Mouse (Mus musculus): ENCODE results near the gene Lcn9. TPM values are rescaled to one million over a fixed set of nuclear protein-coding genes. Genes with fewer than 3 reads are reported as not detected.

The Lcn9 gene
- polyA plus RNA-seq (2012; rRNA removed): not detected in 2 replicates

GRCm38 (mm10) chr2:25822806-25823205 is at the start of gene Lcn9:
Gene Lcn9, plus strand, starts transcription at chr2:25823153.

GRCm38 (mm10) chr2:25776717-25777116 is 46.2 kb upstream of the Lcn9 start, which contains the start of gene Lcn11:
Gene Lcn11, plus strand, starts transcription at chr2:25777017.

GRCm38 (mm10) chr2:25781957-25782356 is 41.0 kb upstream of the Lcn9 start, which contains the start of gene Gm13539:
Gene Gm13539, plus strand, starts transcription at chr2:25782257.

GRCm38 (mm10) chr2:25815748-25816147 is 7.2 kb upstream of the Lcn9 start, which contains the start of gene Glt6d1:
Gene Glt6d1, minus strand, starts transcription at chr2:25815848.

GRCm38 (mm10) chr2:25847226-25847625 is 24.3 kb downstream of the Lcn9 start, which contains the start of gene Sohlh1:
Gene Sohlh1, minus strand, starts transcription at chr2:25847248.

GRCm38 (mm10) chr2:25863337-25864131 is 40.6 kb downstream of the Lcn9 start, which contains the start of gene Kcnt1:
Gene Kcnt1, plus strand, starts transcription at chr2:25863734.

Other genes starting within 250 kb of the Lcn9 start
- 20.7 and 30.4 TPM in 2 replicates for gene Mamdc4, start 248.3 kb upstream of the Lcn9 start, polyA plus RNA-seq (2012; rRNA removed)
- gene Phpt1, start 247.9 kb upstream of the Lcn9 start, polyA plus RNA-seq (2012; rRNA removed): 73.9 and 105 TPM in 2 replicates
- gene Ajm1, start 241.4 kb upstream of the Lcn9 start, polyA plus RNA-seq (2012; rRNA removed): 8.4 and 10.4 TPM in 2 replicates
- 123 and 169 TPM in 2 replicates for gene Rabl6, start 214.6 kb upstream of the Lcn9 start, polyA plus RNA-seq (2012; rRNA removed)
- not detected in 2 replicates for gene Ccdc183, start 205.5 kb upstream of the Lcn9 start, polyA plus RNA-seq (2012; rRNA removed)
- gene Tmem141, start 201.1 kb upstream of the Lcn9 start, polyA plus RNA-seq (2012; rRNA removed): 22.5 and 36.2 TPM in 2 replicates
- gene Fcna, start 195.1 kb upstream of the Lcn9 start, polyA plus RNA-seq (2012; rRNA removed): 1.2 and 1.8 TPM in 2 replicates
- not detected in 2 replicates for gene Lcn8, start 170.0 kb upstream of the Lcn9 start, polyA plus RNA-seq (2012; rRNA removed)
- not detected in 2 replicates for gene Lcn5, start 165.2 kb upstream of the Lcn9 start, polyA plus RNA-seq (2012; rRNA removed)
- gene Lcn6, start 146.4 kb upstream of the Lcn9 start, polyA plus RNA-seq (2012; rRNA removed): not detected in 2 replicates
- not detected in 2 replicates for gene Lcn10, start 140.4 kb upstream of the Lcn9 start, polyA plus RNA-seq (2012; rRNA removed)
- gene Obp2a, start 123.1 kb upstream of the Lcn9 start, polyA plus RNA-seq (2012; rRNA removed): not detected in 2 replicates
- gene Bmyc, start 116.4 kb upstream of the Lcn9 start, polyA plus RNA-seq (2012; rRNA removed): 98.8 and 103 TPM in 2 replicates
- not detected in 2 replicates for gene Obp2b, start 86.1 kb upstream of the Lcn9 start, polyA plus RNA-seq (2012; rRNA removed)
- not detected in 2 replicates for gene Lcn3, start 57.6 kb upstream of the Lcn9 start, polyA plus RNA-seq (2012; rRNA removed)
- not detected in 2 replicates for gene Lcn11, start 46.1 kb upstream of the Lcn9 start, polyA plus RNA-seq (2012; rRNA removed)
- gene Gm13539, start 40.9 kb upstream of the Lcn9 start, polyA plus RNA-seq (2012; rRNA removed): not detected in 2 replicates
- not detected in 2 replicates for gene Glt6d1, start 7.3 kb upstream of the Lcn9 start, polyA plus RNA-seq (2012; rRNA removed)
- 4.8 and 5.7 TPM in 2 replicates for gene Sohlh1, start 24.1 kb downstream of the Lcn9 start, polyA plus RNA-seq (2012; rRNA removed)
- gene Kcnt1, start 40.6 kb downstream of the Lcn9 start, polyA plus RNA-seq (2012; rRNA removed): 57.9 and 61.4 TPM in 2 replicates
- gene Camsap1, start 160.1 kb downstream of the Lcn9 start, polyA plus RNA-seq (2012; rRNA removed): 12.8 and 18.2 TPM in 2 replicates
- 51.4 and 59.8 TPM in 2 replicates for gene Ubac1, start 198.6 kb downstream of the Lcn9 start, polyA plus RNA-seq (2012; rRNA removed)

All from ovary, adult 2 months (tissue).